Mouse (Mus musculus): ENCODE measurements around the gene Ralgps1.

DNA sequence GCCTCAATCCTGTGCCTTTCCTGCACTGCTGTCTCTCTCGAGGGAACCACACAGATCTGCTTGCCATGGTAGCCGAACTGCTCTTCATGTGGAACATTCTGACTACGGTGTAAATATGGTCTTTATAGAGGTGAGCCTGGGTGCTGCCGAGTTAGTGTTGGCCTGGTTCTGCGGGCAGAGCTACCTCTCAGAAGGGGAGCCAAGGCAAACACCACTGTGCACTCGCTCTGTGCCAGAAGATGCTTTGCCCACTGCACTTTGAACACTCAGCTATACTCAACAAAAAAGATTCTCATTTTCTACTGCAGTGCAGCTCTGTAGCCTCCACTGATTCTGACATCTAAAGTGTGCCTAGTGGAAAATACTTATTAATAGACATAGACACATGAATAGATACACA is 133.7 kb downstream of the Ralgps1 start:
- TF ChIP-seq CTCF (IDR thresholded peaks at IDR 0.05; ENCODE audit: insufficient read depth, low read length) = no peak
- no peak for TF ChIP-seq POLR2A (IDR thresholded peaks at IDR 0.05; ENCODE audit: borderline replicate concordance, extremely low read depth, low read depth, low read length)

Measured in lung, adult 2 months (tissue).